In genomic region chr7:16404315-16405072, GRCm38 (mm10) we compare ENCODE assay signal across 8 mouse cellular contexts. TPM values are rescaled to one million over a fixed set of nuclear protein-coding genes. Genes with fewer than 3 reads are reported as not detected.
DNase-seq lines count a peak whose midpoint lies in the region; ATAC-seq and TF ChIP-seq lines count a peak whose summit lies in the region.

No protein-coding gene starts in this region.

- peak; percentile 35 for DNase-seq in kidney, adult 9 months
- no peak for DNase-seq in kidney, postnatal 10 days
- DNase-seq in Muller cell, postnatal 12 days (ENCODE audit: inconsistent ontology term) = peak; percentile 20
- DNase-seq in liver, embryonic 14.5 days (ENCODE audit: low read depth in 3 of 3, low spot score in 3 of 3) = no peak
- peak; percentile 45 for DNase-seq in thymus, postnatal 4 days
- DNase-seq in layer of hippocampus, postnatal 10 days (ENCODE audit: low spot score in 2 of 2) = no peak
- DNase-seq in spleen, postnatal 14 days (ENCODE audit: low spot score in 2 of 2) = no peak

- H3K27me3 ChIP-seq in heart, embryonic 13.5 days (replicated peaks) = no peaks in the 10 kb centered on the region
- H3K27me3 ChIP-seq in liver, embryonic 14.5 days (ENCODE audit: control insufficient read depth, insufficient read depth, low read length) = no peaks in the 10 kb centered on the region

- H3K4me3 ChIP-seq in heart, embryonic 13.5 days = peak overlapping the region; percentile 27; the same call in 1 of the 2 replicates
- H3K4me3 ChIP-seq in liver, embryonic 14.5 days (ENCODE audit: insufficient read depth in 1 of 2, low read depth in 2 of 2, low read length in 2 of 2) = peak overlapping the region; percentile 31 to 47

- H3K4me1 ChIP-seq in heart, embryonic 13.5 days = peaks cover 52% of the 10 kb centered on the region
- peaks cover 45 to 46% of the 10 kb centered on the region in 2 experiments for H3K4me1 ChIP-seq in liver, embryonic 14.5 days (replicated peaks; ENCODE audit: control insufficient read depth in 2 of 2, insufficient read depth in 2 of 2, low read length in 1 of 2)

- TF ChIP-seq EP300 in liver, embryonic 14.5 days (IDR thresholded peaks at IDR 0.05; ENCODE audit: low read depth) = no peak

- peak overlapping the region; percentile 68 for H3K9ac ChIP-seq in heart, embryonic 13.5 days
- H3K9ac ChIP-seq in liver, embryonic 14.5 days (replicated peaks) = peak overlapping the region; percentile 77

- H3K9me3 ChIP-seq in heart, embryonic 13.5 days = no peaks in the 10 kb centered on the region
- H3K9me3 ChIP-seq in liver, embryonic 14.5 days (ENCODE audit: control insufficient read depth, low read length) = no peaks in the 10 kb centered on the region

- peak overlapping the region; percentile 61 for H3K4me2 ChIP-seq in heart, embryonic 13.5 days
- peak overlapping the region; percentile 98 for H3K4me2 ChIP-seq in liver, embryonic 14.5 days (ENCODE audit: low read depth)

- no peak for TF ChIP-seq CTCF in liver, embryonic 14.5 days (IDR thresholded peaks at IDR 0.05; ENCODE audit: low read depth)

- peaks cover 14% of the 10 kb centered on the region for H3K36me3 ChIP-seq in heart, embryonic 13.5 days
- peaks cover 13% of the 10 kb centered on the region for H3K36me3 ChIP-seq in liver, embryonic 14.5 days (replicated peaks; ENCODE audit: control insufficient read depth, insufficient read depth, low read depth)

- peak overlapping the region; percentile 93 for H3K27ac ChIP-seq in heart, embryonic 13.5 days (replicated peaks)
- peak overlapping the region; percentile 97 for H3K27ac ChIP-seq in liver, embryonic 14.5 days

- WGBS in heart, embryonic 13.5 days = 77% methylated on average over 3 of the region's 3 CpGs
- WGBS in liver, embryonic 14.5 days (ENCODE audit: insufficient replicate concordance) = 66% methylated on average over 3 of the region's 3 CpGs

- no peak for ATAC-seq in heart, embryonic 13.5 days (ENCODE audit: extremely low read depth, insufficient number of reproducible peaks, low FRiP score, low TSS enrichment)
- no peak for ATAC-seq in liver, embryonic 14.5 days (ENCODE audit: insufficient read depth)

RNA-seq across cellular contexts. Expression of gene Zc3h4, which starts 3.8 kb away (rescaled TPM):
- 8.2 and 8.7 TPM in 2 replicates for polyA plus RNA-seq in heart, embryonic 13.5 days (2015; fragmentation: Nextera tagmentation; extraction: Ambion mirVana)
- polyA plus RNA-seq in liver, embryonic 14.5 days (2012; rRNA removed) = 13.7 and 15.2 TPM in 2 replicates
- 6.0 TPM in 2 replicates for polyA plus RNA-seq in liver, embryonic 14.5 days (2014; fragmentation: Nextera tagmentation; extraction: Ambion mirVana)
- 10 to 100 TPM; 46.4 to 52.8 TPM for total RNA-seq in layer of hippocampus, postnatal 10 days (2021)

RNA-seq across cellular contexts. Expression of gene Sae1, which starts 16.9 kb away (rescaled TPM):
- 210 and 223 TPM in 2 replicates for polyA plus RNA-seq in heart, embryonic 13.5 days (2015; fragmentation: Nextera tagmentation; extraction: Ambion mirVana)
- polyA plus RNA-seq in liver, embryonic 14.5 days (2012; rRNA removed) = 35.0 and 55.6 TPM in 2 replicates
- 89.3 and 95.5 TPM in 2 replicates for polyA plus RNA-seq in liver, embryonic 14.5 days (2014; fragmentation: Nextera tagmentation; extraction: Ambion mirVana)
- 100 to 1,000 TPM; 106 to 115 TPM for total RNA-seq in layer of hippocampus, postnatal 10 days (2021)

RNA-seq across cellular contexts. Expression of gene Tmem160, which starts 48.1 kb away (rescaled TPM):
- polyA plus RNA-seq in heart, embryonic 13.5 days (2015; fragmentation: Nextera tagmentation; extraction: Ambion mirVana) = 73.2 and 79.2 TPM in 2 replicates
- polyA plus RNA-seq in liver, embryonic 14.5 days (2012; rRNA removed) = 21.5 and 23.6 TPM in 2 replicates
- polyA plus RNA-seq in liver, embryonic 14.5 days (2014; fragmentation: Nextera tagmentation; extraction: Ambion mirVana) = 34.5 and 36.9 TPM in 2 replicates
- total RNA-seq in layer of hippocampus, postnatal 10 days (2021) = 100 to 1,000 TPM in 1 of 2 experiments, 10 to 100 TPM in 1; 86.4 to 103 TPM

Comparison
In these comparisons a context has a peak if more than half of its experiments do, and no peak if none do; other contexts are left out.
1. DNase-seq: peak in kidney, adult 9 months (single experiment), Muller cell, postnatal 12 days (single experiment) and thymus, postnatal 4 days (single experiment); none in kidney, postnatal 10 days (single experiment), liver, embryonic 14.5 days (0 of 3), layer of hippocampus, postnatal 10 days (0 of 2) and spleen, postnatal 14 days (0 of 2).